Mouse (Mus musculus): ENCODE results near the gene Sppl2c. TPM values are rescaled to one million over a fixed set of nuclear protein-coding genes. Genes with fewer than 3 reads are reported as not detected.

Sppl2c gene
- polyA plus RNA-seq (2014; fragmentation: Nextera tagmentation; extraction: Ambion mirVana) = not detected in 2 replicates

DNA sequence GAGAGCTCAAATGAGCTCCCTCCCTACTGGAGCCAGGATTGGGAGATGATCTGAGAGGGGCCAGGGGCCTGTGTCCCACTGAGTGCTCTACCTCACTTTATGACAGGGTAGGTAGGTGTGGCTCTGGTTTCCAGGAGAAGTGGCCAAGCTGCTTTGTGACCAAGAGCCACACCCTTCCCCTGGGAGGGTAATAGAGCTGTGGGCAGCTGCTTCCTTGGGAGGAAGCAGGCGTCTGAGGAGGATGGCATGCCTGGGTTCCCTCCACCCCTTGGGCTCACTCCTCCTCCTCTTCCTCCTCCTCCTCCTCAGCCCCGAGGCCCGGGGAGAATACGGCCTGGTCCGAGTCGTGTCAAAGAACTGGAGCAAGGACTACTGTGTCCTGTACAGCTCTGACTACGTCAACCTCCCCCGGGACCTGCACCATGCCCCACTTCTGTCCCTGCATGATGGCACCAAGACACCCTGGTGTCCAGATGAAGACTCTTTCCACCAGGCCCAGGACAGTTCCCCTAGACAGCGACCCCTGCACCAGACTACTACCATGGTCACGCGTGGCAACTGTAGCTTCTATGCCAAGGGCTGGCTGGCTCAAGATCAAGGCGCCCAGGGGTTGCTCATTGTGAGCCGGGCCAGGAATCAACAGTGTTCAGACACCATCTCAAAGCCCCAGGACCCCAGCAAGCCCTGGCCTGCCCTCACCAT lies at the start of gene Sppl2c:
Sppl2c (plus strand) TSS at position 193 of the 702 bp plus-strand sequence.
- H3K36me3 ChIP-seq (ENCODE audit: control insufficient read depth, insufficient read depth, low read length) = no peaks in the 10 kb centered on the region
- no peak within 1 kb of the TSS for H3K4me2 ChIP-seq (ENCODE audit: low read length)
- 0 out of 2 replicates have a peak, but pooled peaks cover 3% of the 10 kb centered on the region for H3K27me3 ChIP-seq (ENCODE audit: control insufficient read depth, insufficient read depth, low read length)
- no peaks in the 10 kb centered on the region for H3K4me1 ChIP-seq (ENCODE audit: control insufficient read depth in 2 of 2, insufficient read depth in 2 of 2, low read length in 2 of 2)
- H3K27ac ChIP-seq (replicated peaks in 1 of 2; ENCODE audit: control insufficient read depth in 1 of 2, insufficient read depth in 1 of 2, low read depth in 2 of 2, low read length in 2 of 2) = no peak within 1 kb of the TSS
- no peak within 1 kb of the TSS for H3K4me3 ChIP-seq (ENCODE audit: control insufficient read depth in 1 of 2, insufficient read depth in 1 of 2, low read depth in 1 of 2, low read length in 2 of 2)
- H3K9me3 ChIP-seq (ENCODE audit: control insufficient read depth, low read length) = no peaks in the 10 kb centered on the region
- ATAC-seq (ENCODE audit: insufficient number of reproducible peaks, insufficient read depth, low FRiP score, low read depth) = no peak
- WGBS = 82% methylated on average over 13 of the region's 13 CpGs
- no peak within 1 kb of the TSS for H3K9ac ChIP-seq (ENCODE audit: low read length)

DNA sequence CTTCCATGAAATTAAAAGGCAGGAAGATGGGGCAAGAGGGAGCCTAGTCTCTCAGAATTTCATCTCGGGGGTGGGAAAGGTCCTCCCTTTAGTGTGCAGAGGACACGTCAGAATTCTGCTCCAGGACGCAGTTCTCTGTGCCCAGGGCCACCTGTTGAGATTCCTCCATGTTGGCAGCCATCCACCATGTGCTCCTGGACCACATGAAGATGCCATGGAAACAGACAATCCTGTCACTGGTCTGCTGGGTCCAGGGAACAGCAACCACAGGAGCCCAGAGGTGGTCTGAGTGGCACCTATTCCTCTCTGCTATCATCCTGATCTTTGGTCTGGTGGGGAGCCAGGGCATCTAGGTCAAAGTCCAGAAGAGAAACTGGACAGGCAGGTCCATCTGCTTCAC lies 47.2 kb upstream of the Sppl2c start:
- Histone ChIP-seq H3K4me3 (ENCODE audit: control insufficient read depth in 1 of 2, insufficient read depth in 1 of 2, low read depth in 1 of 2, low read length in 2 of 2) (no peak overlapping the region), H3K4me1 (ENCODE audit: control insufficient read depth in 2 of 2, insufficient read depth in 2 of 2, low read length in 2 of 2) (no peaks in the 10 kb centered on the region), H3K27ac (replicated peaks in 1 of 2; ENCODE audit: control insufficient read depth in 1 of 2, insufficient read depth in 1 of 2, low read depth in 2 of 2, low read length in 2 of 2) (no peak overlapping the region), H3K36me3 (ENCODE audit: control insufficient read depth, insufficient read depth, low read length) (no peaks in the 10 kb centered on the region), H3K9ac (ENCODE audit: low read length) (no peak overlapping the region), H3K4me2 (ENCODE audit: low read length) (no peak overlapping the region), H3K27me3 (ENCODE audit: control insufficient read depth, insufficient read depth, low read length) (peaks cover 50% of the 10 kb centered on the region), H3K9me3 (ENCODE audit: control insufficient read depth, low read length) (no peaks in the 10 kb centered on the region)
- ATAC-seq (ENCODE audit: insufficient number of reproducible peaks, insufficient read depth, low FRiP score, low read depth) = no peak
- 59% methylated on average over 3 of the region's 3 CpGs for WGBS

DNA sequence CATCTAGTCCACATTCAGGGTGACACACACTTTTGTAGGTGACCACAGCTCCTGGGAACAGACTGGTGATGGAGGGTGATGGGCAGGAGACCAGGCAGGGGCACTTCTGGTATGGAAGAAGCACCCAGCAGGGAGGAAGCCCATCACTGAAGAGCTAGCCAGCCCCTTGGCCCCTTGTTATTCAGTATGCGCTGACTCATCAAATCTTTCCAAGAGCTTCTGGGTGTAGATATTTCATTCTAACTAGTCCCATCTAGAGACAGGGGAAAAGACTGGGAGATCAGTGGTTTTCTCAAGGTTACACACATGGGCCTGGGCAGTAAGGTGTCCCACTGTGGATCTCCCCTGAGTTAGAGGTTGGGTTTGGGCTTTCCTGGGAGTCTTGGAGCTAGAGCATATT lies 41.2 kb upstream of the Sppl2c start:
- H3K4me2 ChIP-seq (ENCODE audit: low read length) = no peak overlapping the region
- H3K9ac ChIP-seq (ENCODE audit: low read length) = no peak overlapping the region
- H3K27me3 ChIP-seq (ENCODE audit: control insufficient read depth, insufficient read depth, low read length) = 0 out of 2 replicates have a peak, but pooled peaks cover 4% of the 10 kb centered on the region
- H3K27ac ChIP-seq (replicated peaks in 1 of 2; ENCODE audit: control insufficient read depth in 1 of 2, insufficient read depth in 1 of 2, low read depth in 2 of 2, low read length in 2 of 2) = no peak overlapping the region
- no peak overlapping the region for H3K4me3 ChIP-seq (ENCODE audit: control insufficient read depth in 1 of 2, insufficient read depth in 1 of 2, low read depth in 1 of 2, low read length in 2 of 2)
- no peaks in the 10 kb centered on the region for H3K4me1 ChIP-seq (ENCODE audit: control insufficient read depth in 2 of 2, insufficient read depth in 2 of 2, low read length in 2 of 2)
- H3K9me3 ChIP-seq (ENCODE audit: control insufficient read depth, low read length) = no peaks in the 10 kb centered on the region
- H3K36me3 ChIP-seq (ENCODE audit: control insufficient read depth, insufficient read depth, low read length) = no peaks in the 10 kb centered on the region
- 90% methylated on average over 1 of the region's 1 CpGs for WGBS
- no peak for ATAC-seq (ENCODE audit: insufficient number of reproducible peaks, insufficient read depth, low FRiP score, low read depth)

DNA sequence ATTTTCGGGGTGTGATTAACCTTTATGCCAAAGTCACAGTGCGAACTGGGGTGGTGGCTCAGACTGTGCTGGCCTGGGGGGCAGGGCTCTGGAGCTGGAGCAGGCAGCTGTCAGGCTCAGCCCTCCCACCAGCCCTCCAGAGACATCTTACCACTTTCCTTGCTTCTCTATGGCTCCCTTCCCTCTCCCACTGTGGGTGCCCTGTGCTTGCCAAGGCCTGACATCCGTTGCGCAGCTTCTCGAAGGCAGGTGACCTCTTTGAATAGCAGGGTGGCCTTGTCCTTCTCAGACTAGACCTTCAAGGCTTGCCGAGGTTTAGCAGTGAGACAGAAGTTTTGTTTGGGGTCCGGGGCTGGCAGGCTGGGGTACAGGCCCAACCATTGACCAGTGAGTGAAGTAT lies 37.3 kb upstream of the Sppl2c start:
- WGBS = 67% methylated on average over 7 of the region's 7 CpGs
- ATAC-seq (ENCODE audit: insufficient number of reproducible peaks, insufficient read depth, low FRiP score, low read depth) = no peak
- Histone ChIP-seq H3K4me1 (ENCODE audit: control insufficient read depth in 2 of 2, insufficient read depth in 2 of 2, low read length in 2 of 2) (no peaks in the 10 kb centered on the region), H3K36me3 (ENCODE audit: control insufficient read depth, insufficient read depth, low read length) (no peaks in the 10 kb centered on the region), H3K4me2 (ENCODE audit: low read length) (no peak overlapping the region), H3K27me3 (ENCODE audit: control insufficient read depth, insufficient read depth, low read length) (no peaks in the 10 kb centered on the region), H3K27ac (replicated peaks in 1 of 2; ENCODE audit: control insufficient read depth in 1 of 2, insufficient read depth in 1 of 2, low read depth in 2 of 2, low read length in 2 of 2) (no peak overlapping the region), H3K4me3 (ENCODE audit: control insufficient read depth in 1 of 2, insufficient read depth in 1 of 2, low read depth in 1 of 2, low read length in 2 of 2) (no peak overlapping the region), H3K9me3 (ENCODE audit: control insufficient read depth, low read length) (no peaks in the 10 kb centered on the region), H3K9ac (ENCODE audit: low read length) (no peak overlapping the region)

DNA sequence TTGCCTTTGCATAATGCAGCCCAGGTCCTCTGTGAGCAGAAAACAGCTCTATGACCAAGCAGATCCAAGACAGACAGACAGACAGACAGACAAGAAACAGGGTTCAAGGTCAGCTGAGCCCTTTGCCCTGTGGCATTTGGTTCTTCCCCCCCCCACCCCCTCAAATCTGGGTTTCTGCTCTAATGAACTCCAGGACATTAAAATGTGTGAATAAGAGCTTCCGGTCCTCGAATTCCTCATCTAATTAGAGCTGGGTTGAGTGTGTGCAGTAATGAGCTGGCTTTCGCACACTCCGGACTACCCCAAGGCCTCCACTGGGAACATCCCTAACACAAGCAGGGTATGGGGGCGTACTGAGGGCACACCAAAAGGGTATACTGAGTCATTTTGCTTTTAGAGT lies 35.2 kb upstream of the Sppl2c start:
- no peak overlapping the region for H3K4me2 ChIP-seq (ENCODE audit: low read length)
- H3K36me3 ChIP-seq (ENCODE audit: control insufficient read depth, insufficient read depth, low read length) = no peaks in the 10 kb centered on the region
- no peaks in the 10 kb centered on the region for H3K9me3 ChIP-seq (ENCODE audit: control insufficient read depth, low read length)
- H3K27ac ChIP-seq (replicated peaks in 1 of 2; ENCODE audit: control insufficient read depth in 1 of 2, insufficient read depth in 1 of 2, low read depth in 2 of 2, low read length in 2 of 2) = no peak overlapping the region
- H3K27me3 ChIP-seq (ENCODE audit: control insufficient read depth, insufficient read depth, low read length) = peaks cover 4% of the 10 kb centered on the region; the same call in 1 of the 2 replicates
- WGBS = 73% methylated on average over 5 of the region's 5 CpGs
- no peak overlapping the region for H3K4me3 ChIP-seq (ENCODE audit: control insufficient read depth in 1 of 2, insufficient read depth in 1 of 2, low read depth in 1 of 2, low read length in 2 of 2)
- no peak overlapping the region for H3K9ac ChIP-seq (ENCODE audit: low read length)
- no peak for ATAC-seq (ENCODE audit: insufficient number of reproducible peaks, insufficient read depth, low FRiP score, low read depth)
- no peaks in the 10 kb centered on the region for H3K4me1 ChIP-seq (ENCODE audit: control insufficient read depth in 2 of 2, insufficient read depth in 2 of 2, low read length in 2 of 2)

DNA sequence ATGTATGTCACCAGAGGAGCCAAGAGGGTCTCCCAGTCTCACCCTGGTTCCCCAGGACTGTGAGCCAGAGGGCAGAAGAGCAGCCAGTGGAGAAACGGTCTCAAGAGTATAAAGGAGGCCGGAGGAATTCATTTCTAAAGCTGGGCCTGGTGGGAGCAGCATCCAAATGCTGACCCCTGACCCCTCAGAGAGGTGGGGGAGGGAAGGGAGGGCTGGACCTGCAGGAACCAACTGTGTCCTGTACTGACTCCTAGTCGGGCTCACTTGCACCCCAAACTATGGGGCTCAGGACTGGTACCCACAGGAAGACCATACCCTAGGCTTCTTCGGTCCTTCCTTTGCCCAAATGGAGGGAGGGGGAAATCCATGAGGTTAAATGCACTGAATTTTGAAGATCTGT lies 31.8 kb upstream of the Sppl2c start:
- H3K36me3 ChIP-seq (ENCODE audit: control insufficient read depth, insufficient read depth, low read length) = no peaks in the 10 kb centered on the region
- no peak overlapping the region for H3K27ac ChIP-seq (replicated peaks in 1 of 2; ENCODE audit: control insufficient read depth in 1 of 2, insufficient read depth in 1 of 2, low read depth in 2 of 2, low read length in 2 of 2)
- no peak overlapping the region for H3K4me2 ChIP-seq (ENCODE audit: low read length)
- peaks cover 37% of the 10 kb centered on the region for H3K27me3 ChIP-seq (ENCODE audit: control insufficient read depth, insufficient read depth, low read length)
- H3K4me1 ChIP-seq (ENCODE audit: control insufficient read depth in 2 of 2, insufficient read depth in 2 of 2, low read length in 2 of 2) = peaks cover 0 to 7% of the 10 kb centered on the region in 2 experiments; a peak in 1 of 4 replicates
- H3K9ac ChIP-seq (ENCODE audit: low read length) = no peak overlapping the region
- H3K4me3 ChIP-seq (ENCODE audit: control insufficient read depth in 1 of 2, insufficient read depth in 1 of 2, low read depth in 1 of 2, low read length in 2 of 2) = no peak overlapping the region
- no peak for ATAC-seq (ENCODE audit: insufficient number of reproducible peaks, insufficient read depth, low FRiP score, low read depth)
- H3K9me3 ChIP-seq (ENCODE audit: control insufficient read depth, low read length) = no peaks in the 10 kb centered on the region
- WGBS = 71% methylated on average over 4 of the region's 4 CpGs

DNA sequence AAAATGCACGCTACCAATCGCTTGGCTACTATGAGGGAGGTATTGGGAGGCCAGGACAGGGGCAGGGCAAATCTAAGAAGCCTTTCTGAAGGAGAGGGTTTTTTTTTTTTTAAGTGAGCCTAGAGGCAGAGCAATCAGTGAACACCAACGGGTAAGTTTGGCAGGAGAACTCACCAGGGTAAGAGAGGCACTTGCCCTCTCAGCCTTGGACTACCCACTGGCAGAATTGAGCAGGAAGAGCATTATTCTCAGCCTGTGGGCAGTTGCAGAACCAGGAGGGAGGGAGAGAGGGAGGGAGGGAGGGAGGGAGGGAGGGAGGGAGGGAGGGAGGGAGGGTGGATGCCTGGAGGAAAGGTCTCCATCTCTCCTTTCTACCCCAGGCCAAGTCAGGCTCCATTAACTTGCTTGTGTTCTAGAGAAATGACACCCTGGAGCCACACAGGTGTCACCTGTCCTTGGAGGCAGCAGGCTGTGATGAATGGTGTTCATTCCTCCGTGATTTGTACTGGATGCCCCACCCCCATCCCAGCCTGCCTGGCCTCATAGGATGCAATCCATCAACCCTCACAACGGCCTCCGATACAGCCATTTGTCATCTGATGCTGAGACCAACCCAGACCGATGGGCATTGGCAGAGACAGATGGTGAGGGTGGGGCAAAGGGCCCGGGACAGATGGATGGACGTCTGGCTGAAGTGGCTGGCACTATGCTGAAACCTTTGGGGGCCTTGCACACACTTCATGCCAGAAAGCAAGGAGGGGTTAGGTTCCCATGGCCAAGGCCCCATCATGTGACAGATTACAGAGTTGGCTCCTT lies 31.1 kb upstream of the Sppl2c start:
- H3K27me3 ChIP-seq (ENCODE audit: control insufficient read depth, insufficient read depth, low read length) = peaks cover 43% of the 10 kb centered on the region

More for the DNA sequence above, 31.1 kb upstream of the Sppl2c start:
- peaks cover 0 to 7% of the 10 kb centered on the region in 2 experiments; a peak in 1 of 4 replicates for H3K4me1 ChIP-seq (ENCODE audit: control insufficient read depth in 2 of 2, insufficient read depth in 2 of 2, low read length in 2 of 2)
- no peaks in the 10 kb centered on the region for H3K36me3 ChIP-seq (ENCODE audit: control insufficient read depth, insufficient read depth, low read length)
- no peak for ATAC-seq (ENCODE audit: insufficient number of reproducible peaks, insufficient read depth, low FRiP score, low read depth)
- no peak overlapping the region for H3K4me2 ChIP-seq (ENCODE audit: low read length)
- H3K9ac ChIP-seq (ENCODE audit: low read length) = no peak overlapping the region
- 51% methylated on average over 9 of the region's 9 CpGs for WGBS
- no peak overlapping the region for H3K27ac ChIP-seq (replicated peaks in 1 of 2; ENCODE audit: control insufficient read depth in 1 of 2, insufficient read depth in 1 of 2, low read depth in 2 of 2, low read length in 2 of 2)
- H3K9me3 ChIP-seq (ENCODE audit: control insufficient read depth, low read length) = no peaks in the 10 kb centered on the region
- H3K4me3 ChIP-seq (ENCODE audit: control insufficient read depth in 1 of 2, insufficient read depth in 1 of 2, low read depth in 1 of 2, low read length in 2 of 2) = no peak overlapping the region

Measured in heart, embryonic 14.5 days (tissue).